Mouse (Mus musculus): ENCODE results near the gene Alkbh5.

- TF ChIP-seq EP300 (IDR thresholded peaks at IDR 0.05; ENCODE audit: low read depth), result peak; percentile 26; the same call in 1 of the 2 replicates
- peak; percentile 33; the same call in 1 of the 2 replicates for TF ChIP-seq CTCF (IDR thresholded peaks at IDR 0.05; ENCODE audit: low read depth)
Observed at GRCm38 (mm10) chr11:60537468-60538347, 1.5 kb downstream of the Alkbh5 start.

All from liver, postnatal 0 days (tissue).